Mouse (Mus musculus) thymus, postnatal 25 days (tissue): Measurements from ENCODE around the gene Pgm5.
"Not testable (repeated sequence)": the region's sequence is repeated elsewhere in the genome, so short reads cannot be mapped to it uniquely, and the experiment has no call there.

Source experiments
- DNase-seq: peaks from one replicate; pipeline ENCODE4 v3.0.0; 2022

The Pgm5 gene

DNA sequence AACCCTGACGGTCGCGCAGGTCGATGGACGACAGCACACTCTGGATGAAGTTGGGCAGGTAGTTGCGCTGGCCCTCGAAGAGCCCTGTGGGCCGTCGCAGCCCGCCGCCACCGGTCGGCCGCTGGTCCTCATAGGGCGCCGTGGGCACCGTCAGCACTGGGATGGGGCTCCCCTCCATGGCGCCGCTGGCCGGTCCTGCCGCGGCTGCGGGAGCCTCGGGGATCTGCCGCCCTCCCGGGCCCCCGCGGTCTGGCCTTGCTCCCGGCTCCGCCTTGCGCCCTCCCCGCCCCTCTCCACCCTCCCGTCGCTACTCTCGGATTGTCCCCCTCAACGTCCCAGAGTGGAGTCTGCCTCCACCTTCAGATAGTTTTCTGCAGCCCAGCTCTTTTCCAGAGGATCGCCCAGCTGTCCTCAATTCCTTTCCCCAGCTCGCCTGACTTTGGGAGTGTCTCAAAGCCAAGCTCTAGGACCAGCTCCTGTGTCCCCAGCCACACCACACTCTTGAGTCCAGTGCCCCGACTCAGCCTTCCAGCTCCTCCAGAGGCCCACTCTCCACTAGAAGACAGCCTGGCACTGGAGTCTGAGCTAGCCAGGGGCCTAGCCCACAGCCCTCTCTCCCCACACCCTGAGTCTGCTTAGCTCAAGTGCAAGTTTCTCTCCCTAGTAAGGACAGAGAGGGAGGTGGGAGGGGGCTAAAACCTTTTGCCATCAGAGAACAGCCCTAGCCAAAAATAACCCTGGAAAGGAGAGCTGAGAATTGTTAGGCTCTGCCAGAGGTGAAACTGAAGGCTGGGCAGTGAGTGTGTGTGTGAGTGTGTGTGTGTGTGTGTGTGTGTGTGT is at the start of gene Pgm5:
Pgm5 (minus strand) TSS at position 244 of the 840 bp plus-strand sequence.
- no peak for DNase-seq

DNA sequence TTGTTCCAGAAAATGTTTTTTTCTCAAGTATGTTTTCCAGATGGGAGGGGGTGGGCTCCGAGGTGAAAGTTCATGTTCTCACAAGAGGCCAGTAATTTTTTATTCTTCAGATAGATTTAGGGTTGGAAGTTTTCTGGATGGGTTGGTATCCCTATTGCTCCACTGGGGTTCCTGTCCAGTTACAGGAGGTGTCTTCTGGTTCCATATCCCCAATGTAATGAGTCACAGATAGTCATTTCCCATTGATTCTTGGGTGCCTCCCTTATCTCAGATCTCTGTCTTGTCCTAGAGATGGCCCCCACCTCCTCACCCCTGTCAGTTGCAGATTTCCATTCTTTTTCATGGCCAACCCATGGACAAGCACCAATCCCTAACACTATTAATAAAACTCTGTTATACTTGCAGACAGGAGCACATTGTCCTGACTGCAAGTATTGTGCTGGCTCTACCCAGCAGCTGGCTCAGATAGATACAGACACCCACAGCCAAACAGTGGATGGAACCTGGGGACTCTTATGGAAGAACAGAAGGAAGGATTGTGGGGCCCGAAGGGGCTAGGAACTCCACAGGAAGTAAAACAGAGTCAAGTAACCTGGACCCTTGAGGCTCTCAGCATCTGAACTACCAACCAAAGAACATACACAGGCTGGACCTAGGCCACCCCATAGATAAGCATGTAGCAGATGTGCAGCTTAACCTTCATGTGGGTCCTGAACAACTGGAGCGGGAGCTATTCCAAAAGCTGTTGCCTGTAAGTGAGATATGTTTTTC is 46.9 kb upstream of the Pgm5 start:
- no peak for DNase-seq

DNA sequence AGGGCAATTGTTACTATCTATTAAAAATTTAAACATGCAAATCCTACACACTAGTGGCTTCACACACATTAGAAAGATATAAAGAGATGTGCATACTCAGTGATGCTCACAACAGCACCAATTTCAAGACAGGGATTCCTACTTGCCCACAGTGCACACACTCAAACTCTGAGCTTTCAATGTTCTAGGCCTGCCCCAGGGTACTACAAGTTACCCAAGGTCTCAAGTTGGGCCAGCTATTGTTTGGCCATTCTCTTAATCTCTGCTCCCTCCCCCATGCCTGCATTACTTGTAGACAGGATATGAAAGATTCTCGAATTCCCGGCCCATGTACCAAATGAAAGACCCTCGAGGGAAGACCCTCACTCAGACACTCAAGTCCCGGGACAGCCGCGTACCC is 46.0 kb upstream of the Pgm5 start:
- no peak for DNase-seq

DNA sequence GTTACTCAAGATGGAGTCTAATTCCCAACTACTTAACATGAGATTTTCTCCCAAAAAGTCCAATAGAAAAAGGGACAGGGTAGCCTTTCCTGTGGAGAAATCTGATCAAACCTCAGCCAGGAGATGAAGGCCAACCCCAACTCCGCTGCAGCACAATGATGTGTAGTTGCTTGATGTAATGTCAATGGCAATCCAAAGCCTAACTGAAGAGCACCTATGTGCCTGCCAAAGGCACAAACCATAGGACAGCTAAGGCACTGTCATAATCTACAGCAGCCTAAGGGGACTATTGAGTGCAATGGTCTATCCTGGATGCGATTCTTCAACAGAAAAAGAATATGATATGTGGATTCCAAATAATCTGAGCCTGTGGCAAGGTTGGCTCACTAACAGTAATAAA is 41.2 kb upstream of the Pgm5 start:
- DNase-seq: no peak

DNA sequence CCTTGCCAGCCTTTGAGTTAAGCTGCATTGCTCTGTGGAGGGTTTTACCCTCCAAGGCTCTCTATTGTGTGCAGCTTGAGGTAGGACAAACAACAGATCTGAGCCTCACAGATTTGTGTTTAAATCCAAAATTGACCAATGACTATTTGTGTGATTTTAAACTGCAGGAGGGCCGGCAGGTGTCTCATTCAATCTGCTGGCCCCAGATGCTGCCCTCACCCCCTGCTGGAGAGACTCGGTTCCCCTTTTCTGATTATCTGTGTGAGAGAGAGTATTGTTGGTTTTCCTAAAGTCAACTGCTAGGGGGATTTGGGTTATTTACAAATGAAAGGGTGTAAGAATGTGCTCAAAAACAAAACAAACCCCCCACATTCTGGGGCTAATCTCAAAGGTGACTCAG is 40.6 kb upstream of the Pgm5 start:
- no peak for DNase-seq

DNA sequence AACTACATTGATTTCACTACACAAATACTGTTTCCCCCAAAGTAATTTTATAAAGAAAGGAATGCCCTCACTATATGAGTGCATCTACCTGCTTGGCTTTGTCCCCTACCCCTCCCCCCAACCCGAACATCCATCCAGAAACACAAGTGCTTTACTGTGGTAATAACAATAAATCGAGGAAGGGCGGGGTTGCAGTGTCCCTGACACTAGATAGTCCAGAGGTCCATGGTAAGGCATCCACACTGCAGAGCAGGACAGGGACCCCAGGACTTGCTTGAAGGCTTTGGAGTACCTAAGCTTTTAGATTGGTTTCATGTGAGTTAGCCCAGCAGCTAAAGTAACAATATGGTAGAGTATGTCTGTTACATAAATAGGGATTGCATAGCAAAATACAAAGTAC is 40.0 kb upstream of the Pgm5 start:
- no peak for DNase-seq

DNA sequence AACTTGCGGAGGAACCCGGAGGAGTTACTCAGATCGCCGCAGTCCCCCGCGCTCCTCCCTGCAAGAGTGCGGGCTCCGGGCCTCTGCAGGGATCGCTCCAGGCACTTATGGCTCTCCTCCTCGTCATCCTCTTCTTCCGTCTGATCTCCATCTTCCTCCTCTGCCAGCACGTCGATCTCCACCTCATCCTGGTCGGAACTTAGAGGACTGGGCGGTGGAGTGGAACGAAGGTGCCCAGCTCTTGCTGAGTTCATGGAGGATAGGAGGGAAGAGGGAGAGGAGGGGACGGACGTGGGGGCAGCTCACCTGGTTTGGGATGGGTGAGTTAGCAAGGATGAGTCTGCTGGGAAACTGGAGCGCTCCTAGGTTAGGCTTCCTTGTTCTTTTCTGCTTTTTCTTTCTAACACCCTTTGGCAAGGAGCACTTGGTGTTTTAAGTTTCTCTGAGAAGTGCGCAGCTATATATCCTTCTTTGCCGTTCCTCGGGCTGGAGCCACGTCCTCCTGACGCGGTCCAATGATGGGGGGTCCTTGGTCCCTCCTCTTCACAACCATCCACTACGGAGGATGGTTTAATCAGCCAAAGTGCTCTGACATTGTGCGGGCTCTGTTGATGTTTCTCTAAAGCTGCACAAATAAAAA is 39.0 kb upstream of the Pgm5 start, which contains the start of gene Foxd4:
Foxd4 (minus strand) TSS at position 617 of the 640 bp plus-strand sequence.
- DNase-seq: no peak

DNA sequence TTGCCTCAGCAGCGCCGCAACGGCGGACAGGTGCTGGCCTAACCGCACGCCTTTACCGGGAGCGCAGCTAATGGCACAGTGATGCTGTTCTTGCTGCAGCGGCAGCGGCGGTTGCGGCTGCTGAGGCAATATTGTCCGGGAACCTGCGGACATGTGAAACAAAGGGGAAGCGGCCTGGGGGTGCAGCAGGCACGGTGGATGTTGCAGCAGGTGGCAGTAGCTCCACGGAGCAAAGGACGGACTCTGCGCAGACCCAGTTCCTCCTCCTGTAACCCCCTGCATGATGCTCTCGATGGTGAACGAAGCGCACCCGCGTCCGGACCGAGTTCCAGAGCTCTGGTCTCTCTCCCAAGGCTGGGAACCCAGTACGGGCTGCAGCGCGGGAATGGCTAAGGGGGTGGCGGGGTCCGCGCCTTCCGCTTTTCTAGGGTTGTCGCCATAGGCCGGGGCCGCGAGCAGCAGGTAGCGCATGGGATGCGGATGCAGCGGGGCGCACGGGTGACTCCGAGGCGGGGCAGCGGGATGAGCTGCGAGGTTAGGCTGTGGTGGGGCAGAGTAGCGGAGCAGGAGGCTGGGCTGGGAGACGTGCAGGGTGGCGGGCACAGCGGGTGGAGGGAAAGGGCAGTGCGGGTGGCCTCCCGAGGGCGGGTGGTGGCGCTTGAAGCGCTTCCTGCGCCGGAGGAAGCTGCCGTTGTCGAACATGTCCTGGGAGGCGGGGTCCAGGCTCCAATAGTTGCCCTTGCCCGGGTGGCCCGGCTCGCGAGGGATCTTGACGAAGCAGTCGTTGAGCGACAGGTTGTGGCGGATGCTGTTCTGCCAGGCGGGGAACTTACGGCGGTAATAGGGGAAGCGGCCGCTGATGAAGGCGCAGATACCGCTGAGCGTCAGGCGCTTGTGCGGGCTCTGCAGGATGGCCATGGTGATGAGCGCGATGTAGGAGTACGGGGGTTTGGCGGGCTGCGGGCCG is 38.2 kb upstream of the Pgm5 start:
- DNase-seq: no peak

DNA sequence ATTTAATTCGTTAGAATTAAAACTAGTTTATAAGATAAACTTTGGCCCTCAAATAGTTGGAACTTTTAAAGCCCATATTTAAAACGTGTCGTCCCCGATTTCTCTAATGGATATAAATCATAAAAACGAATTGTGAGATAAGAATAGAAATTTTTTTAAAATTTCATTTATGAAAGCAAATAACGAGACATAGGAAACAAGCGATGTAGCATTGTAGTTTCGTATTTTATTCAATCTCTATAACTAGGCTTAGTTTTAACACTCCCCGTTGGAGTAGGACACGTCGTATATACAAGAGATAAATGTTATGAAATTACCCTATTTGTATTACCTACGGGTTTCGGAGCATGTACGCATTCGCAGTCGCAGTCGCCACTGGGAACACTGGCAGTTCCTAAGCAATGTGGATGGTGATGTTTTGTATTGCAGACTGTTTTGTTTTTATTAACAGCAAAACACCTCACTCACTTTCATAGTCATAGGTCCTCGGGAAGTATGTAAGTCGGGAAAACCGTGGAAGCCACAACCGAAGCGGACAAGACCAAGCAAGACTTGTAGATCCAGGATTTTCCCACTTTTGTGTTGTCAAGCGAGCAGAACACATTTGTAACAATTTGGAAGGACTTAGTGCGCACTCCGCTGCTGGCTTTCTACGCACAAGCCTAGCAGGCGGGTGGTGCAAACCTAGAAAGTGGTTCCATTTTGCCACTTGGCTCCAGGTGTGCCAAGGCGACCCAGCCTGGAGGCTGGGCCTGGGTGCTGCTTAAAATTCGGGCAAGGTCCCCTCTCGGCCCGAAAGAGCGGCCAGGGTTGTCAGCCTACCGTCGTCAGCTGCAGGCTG is 37.3 kb upstream of the Pgm5 start:
- DNase-seq: no peak

DNA sequence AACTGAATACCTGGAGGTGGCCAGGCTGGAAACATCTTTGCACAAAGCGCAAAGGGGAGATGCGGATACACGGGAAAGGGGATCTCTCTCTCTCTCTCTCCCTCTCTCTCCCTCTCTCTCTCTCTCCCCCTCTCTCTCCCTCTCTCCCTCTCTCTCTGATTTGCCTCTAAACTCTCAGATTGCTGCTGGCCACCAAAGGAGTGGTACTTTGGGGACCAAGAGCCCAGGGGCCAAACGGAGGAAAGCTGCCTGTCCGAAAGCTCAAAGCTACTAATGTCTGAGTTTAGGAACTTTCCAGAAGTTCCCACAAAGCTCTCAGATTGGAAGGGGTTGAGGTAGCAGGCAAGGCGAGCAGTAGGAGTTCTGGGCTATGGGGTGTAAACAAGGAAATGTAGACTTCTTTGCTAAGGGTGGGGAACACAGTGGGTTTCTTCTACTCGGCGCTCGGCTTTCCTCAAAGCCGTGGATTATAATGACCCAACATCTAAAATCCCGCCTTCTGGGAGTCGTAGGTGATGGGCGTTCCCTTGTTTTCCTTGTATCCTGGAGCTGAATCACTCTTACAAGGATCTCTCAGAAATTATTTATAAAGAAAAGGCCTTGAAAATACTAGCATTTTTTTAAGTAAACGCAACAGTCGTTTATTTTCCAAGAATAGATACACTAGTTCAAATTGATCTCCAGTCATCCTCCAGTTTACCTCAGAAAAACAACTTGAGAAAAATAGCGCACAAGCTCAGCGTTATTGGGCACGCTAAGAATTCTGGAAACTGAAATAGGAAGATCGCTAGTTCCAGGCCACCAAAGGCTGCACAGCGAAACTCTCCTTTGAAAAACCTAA is 36.5 kb upstream of the Pgm5 start:
- no peak for DNase-seq

DNA sequence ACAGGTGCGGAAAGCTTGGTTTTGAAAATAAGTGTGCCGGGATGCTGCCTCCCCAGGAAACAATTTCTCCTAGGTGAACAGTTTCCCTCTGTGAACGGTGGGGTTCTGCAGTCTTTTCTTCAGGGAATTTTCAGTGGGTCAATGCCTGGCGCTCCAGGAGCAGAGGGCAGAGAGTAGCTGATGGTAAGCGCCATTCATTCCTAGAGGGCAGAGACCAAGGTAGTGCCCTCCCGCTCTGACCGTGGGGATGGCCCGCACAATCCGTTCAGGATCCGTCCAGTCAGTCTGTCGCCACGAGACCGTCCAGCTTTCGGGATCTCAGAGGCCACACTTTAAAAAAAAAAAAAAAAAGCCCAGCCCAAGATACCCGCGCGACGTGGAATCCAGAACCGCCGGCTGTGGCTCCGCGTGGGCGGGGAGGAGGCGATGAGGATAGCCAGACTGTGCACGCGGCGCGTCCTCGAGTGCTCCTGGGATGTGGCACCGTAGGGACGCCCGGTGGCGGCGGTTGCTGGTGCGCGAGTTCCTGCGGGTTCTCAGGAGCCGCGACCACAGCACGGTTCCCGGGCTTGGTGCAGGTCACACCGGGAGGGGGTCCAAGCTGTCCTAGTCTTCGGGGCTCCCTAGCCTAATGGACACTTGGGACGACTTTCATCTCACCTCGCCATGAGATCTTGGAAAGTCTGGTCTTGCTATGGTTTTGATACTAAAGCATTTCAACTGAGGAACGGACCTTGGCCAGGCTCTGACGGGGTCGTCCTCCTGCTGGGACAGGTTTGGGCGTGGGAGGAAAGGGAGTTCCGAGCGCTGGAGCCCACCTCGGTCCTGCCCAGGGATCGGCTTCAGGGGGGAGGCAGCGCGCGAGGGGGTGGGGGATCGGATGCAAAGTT is 35.6 kb upstream of the Pgm5 start:
- no peak for DNase-seq

DNA sequence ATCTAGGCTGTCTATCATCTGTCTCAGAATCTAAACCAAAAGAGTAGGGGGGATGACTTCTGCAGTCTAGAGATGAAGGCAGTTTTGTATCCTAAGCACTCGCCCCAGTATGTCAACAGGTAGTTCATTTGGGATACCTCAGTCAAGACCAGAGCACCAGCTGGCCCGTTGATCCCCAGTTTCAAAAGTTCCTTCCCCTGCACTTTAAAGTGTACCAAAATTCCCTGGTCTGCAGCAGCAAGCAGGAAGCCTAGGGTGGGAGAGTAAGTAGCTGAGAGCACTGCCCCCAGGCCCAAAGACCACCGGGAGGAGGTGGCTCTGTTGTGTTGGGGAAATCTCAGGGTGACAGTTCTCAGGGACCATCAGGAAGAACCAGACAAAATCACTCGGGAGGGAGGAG is 34.9 kb upstream of the Pgm5 start:
- DNase-seq: no peak

DNA sequence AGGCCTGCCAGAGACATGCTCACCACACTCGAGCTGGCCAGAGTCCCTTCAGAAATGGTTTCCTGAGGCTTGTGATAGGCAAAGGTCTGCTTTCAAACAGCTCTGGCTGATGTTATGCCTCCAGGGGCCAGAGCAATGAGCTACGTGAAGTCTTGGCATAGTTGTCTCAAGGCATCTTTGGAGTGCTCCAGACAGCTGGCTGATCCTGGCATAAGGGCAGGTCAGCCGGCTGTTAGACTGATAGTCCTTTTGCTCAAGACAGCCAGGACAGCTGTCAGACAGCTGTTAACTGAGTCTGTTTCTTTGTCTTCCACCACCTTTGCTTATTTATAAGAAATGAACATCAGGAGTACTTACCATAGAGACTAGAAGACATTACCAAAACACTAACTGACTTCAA is 25.2 kb upstream of the Pgm5 start:
- no peak for DNase-seq

DNA sequence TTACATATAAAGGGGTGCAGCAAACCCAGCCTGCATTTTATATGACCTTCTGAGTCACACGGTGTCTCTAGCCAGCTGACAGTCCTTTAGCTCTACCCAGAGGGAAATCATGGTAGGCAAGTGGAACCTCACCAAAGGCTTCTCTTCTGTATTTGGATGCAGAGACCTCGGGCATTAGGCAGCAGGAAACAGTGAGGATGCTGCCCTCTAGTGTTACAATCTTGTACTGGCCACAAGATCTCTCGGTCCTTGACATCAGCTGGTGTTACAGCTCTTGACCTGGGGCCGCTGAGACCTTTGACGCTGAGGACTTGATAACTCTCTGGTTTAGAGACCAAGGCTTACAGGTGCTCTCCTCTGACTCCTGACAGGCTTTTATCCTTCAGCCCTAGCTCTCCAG is 23.8 kb upstream of the Pgm5 start:
- DNase-seq: peak; percentile 38

DNA sequence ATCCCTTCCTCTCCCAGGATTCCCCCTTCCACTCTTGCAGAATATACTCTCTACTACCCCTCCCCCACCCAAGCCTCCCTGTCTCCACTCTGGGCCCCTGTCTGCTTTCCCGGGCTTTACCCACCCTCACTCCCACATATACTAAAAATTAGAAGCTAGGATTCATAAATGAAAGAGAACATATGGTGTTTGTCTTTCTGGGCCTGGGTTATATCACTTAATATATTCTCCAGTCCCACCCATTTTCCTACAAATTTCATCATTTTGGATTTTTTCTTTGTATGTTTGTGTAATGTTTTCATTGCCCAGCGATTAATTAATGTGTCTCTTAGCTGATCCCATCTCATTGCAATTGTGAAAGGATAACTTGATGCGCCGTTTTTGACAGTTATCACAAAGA is 19.6 kb upstream of the Pgm5 start:
- no peak for DNase-seq

DNA sequence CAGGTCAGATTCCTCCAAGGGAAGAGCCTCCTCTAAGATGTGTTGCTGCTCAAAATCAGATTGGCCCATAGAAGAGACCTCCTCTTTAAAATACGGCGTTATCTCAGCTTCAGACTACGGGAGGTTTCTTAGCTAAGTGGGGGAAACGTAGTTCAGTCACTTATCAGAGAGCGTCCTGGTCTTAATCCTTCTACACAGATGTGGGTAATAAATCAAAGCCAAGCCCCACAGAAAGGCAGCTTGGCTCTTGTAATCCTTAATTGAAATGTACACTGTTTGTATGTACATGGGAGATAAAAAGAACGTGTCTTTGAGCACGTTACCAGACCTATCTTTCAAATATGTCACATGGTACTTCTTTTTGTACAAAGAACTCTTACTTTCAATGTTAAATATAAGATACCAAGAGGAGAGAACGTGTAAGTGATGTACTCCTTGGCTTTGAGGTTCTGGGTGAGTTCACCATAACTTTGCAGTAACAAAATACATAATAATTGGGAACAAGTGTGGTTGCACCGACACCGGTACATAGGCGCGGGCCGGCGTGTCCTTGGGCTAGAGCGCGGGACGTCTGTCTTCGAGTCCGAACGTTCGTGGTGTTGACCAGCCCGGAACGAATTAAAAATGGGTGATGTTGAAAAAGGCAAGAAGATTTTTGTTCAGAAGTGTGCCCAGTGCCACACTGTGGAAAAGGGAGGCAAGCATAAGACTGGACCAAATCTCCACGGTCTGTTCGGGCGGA is 13.6 kb upstream of the Pgm5 start, which contains the start of gene Gm10053:
Gm10053 (plus strand) TSS at position 558 of the 742 bp plus-strand sequence.
- not testable (repeated sequence) for DNase-seq

DNA sequence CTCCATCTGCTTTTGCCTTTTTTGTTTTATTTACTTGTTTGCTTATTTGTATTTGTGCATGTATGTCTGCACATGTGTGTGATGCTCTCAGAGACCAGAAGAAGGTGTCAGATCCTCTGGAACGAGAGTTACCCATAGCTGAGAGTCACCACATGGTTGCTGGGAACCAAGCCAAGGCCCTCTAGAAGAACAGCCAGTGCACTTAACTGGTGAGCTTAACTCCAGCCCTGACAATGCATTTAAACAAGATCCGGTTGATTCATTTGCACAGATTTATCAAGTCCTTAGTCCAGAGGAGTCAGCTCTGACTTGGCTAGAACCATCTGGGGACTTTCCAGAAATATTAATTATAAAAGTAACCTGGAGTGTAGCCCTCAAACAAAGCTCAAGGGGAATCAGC is 12.2 kb upstream of the Pgm5 start:
- DNase-seq: no peak

DNA sequence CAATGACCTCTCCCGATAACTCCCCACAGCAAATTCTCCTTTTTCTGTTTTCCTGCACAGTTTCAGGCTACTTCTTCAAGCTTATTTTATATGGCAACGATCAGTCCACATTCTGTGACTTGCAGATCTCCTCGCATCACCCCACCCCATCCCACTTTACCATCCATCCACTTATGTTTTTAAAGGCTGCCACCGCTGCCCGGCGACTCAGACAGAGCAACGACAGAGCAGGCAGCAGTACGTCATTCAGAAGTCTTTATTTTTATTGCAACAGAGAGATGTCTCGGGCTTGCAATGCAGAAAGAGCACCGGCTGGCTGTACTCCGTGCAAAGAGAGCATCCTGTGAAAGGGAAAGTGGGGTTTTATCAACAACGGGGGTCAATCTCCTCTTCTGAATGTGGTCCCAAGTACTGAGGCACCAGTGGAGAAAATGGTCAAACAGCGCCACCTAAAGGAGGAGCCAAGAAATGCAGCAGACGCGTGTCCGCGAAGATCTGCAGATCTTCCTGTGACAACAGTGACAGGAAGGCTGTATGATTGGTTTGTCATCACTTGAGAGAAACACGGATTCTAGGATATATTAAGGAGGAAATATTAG is 9.5 kb upstream of the Pgm5 start:
- DNase-seq: peak; percentile 48
